Mouse (Mus musculus): ENCODE data around the gene Gm49392.

- TF ChIP-seq POLR2A (IDR thresholded peaks at IDR 0.05; ENCODE audit: insufficient read depth, low read depth, low read length) (no peak), CTCF (IDR thresholded peaks at IDR 0.05) (no peak)
Measured at GRCm38 (mm10) chr13:60892301-60892700, 4.4 kb downstream of the Gm49392 start.
